Mouse (Mus musculus) cerebellum, adult 9-11 months (tissue): Measurements from ENCODE around the gene Mrpl1.

Experiments
- DNase-seq: peaks from one replicate; pipeline ENCODE4 v3.0.0; 2022

Mrpl1 gene

GRCm38 (mm10) chr5:96311677-96312076 lies 102.4 kb downstream of the Mrpl1 start:
- DNase-seq = no peak
